8 mouse cellular contexts compared by ENCODE assay signal in genomic region chr14:57423432-57424211, GRCm38 (mm10). TPM values are rescaled to one million over a fixed set of nuclear protein-coding genes. Genes with fewer than 3 reads are reported as not detected.
DNase-seq lines count a peak whose midpoint lies in the region; ATAC-seq and TF ChIP-seq lines count a peak whose summit lies in the region.

Ift88 (plus strand) TSS chr14:57424062.

- ATAC-seq in G1E (ENCODE audit: extremely low read depth, insufficient number of reproducible peaks, low FRiP score, poor library complexity, severe bottlenecking) = peak; percentile 95
- peak; percentile 99 for ATAC-seq in forebrain, postnatal 0 days
- ATAC-seq in lung, embryonic 15.5 days (ENCODE audit: borderline replicate concordance, extremely low read depth, low FRiP score, low TSS enrichment) = peak; percentile 99

- H3K9me3 ChIP-seq in G1E (replicated peaks) = no peaks in the 10 kb centered on the region
- H3K9me3 ChIP-seq in forebrain, postnatal 0 days (ENCODE audit: low read length) = no peaks in the 10 kb centered on the region
- no peaks in the 10 kb centered on the region for H3K9me3 ChIP-seq in lung, embryonic 15.5 days

- peak; percentile 79 for DNase-seq in G1E (ENCODE audit: low spot score)
- peak; percentile 95 for DNase-seq in cerebellum, adult 2 months
- DNase-seq in forebrain, postnatal 0 days = peak; percentile 93
- DNase-seq in heart, postnatal 4 days = peak; percentile 95
- DNase-seq in layer of hippocampus, adult 8-10 months (ENCODE audit: low spot score in 2 of 2) = peak; percentile 92
- DNase-seq in ovary, adult 18-20 months (ENCODE audit: low spot score) = peak; percentile 87
- peak; percentile 74 for DNase-seq in thymus, postnatal 0 days (ENCODE audit: low spot score)

- TF ChIP-seq CTCF in G1E (IDR thresholded peaks at IDR 0.05; ENCODE audit: low read depth, low read length) = no peak
- TF ChIP-seq CTCF in cerebellum, adult 2 months (IDR thresholded peaks at IDR 0.05; ENCODE audit: borderline replicate concordance, insufficient read depth, low read depth, low read length) = no peak
- TF ChIP-seq CTCF in forebrain, postnatal 0 days (IDR thresholded peaks at IDR 0.05; ENCODE audit: low read depth) = peak; percentile 30; the same call in 1 of the 2 replicates

- H3K27me3 ChIP-seq in G1E (ENCODE audit: insufficient read depth, low read length) = no peaks in the 10 kb centered on the region
- H3K27me3 ChIP-seq in cerebellum, adult 2 months (ENCODE audit: control insufficient read depth, insufficient read depth, low read length) = no peaks in the 10 kb centered on the region
- H3K27me3 ChIP-seq in forebrain, postnatal 0 days (ENCODE audit: insufficient read depth, low read length) = no peaks in the 10 kb centered on the region
- no peaks in the 10 kb centered on the region for H3K27me3 ChIP-seq in lung, embryonic 15.5 days

- H3K4me1 ChIP-seq in G1E (ENCODE audit: insufficient read depth, low read depth, low read length) = peaks cover 13% of the 10 kb centered on the region
- H3K4me1 ChIP-seq in cerebellum, adult 2 months (ENCODE audit: control insufficient read depth, insufficient read depth, low read length) = no peaks in the 10 kb centered on the region
- H3K4me1 ChIP-seq in forebrain, postnatal 0 days (ENCODE audit: insufficient read depth) = no peaks in the 10 kb centered on the region
- peaks cover 9% of the 10 kb centered on the region; the same call in 1 of the 2 replicates for H3K4me1 ChIP-seq in lung, embryonic 15.5 days

- H3K9ac ChIP-seq in forebrain, postnatal 0 days = peak within 1 kb of the TSS; percentile 65
- H3K9ac ChIP-seq in lung, embryonic 15.5 days = peak within 1 kb of the TSS; percentile 74

- 2% methylated on average over 42 of the region's 42 CpGs for WGBS in cerebellum, adult 2 months
- 3% methylated on average over 42 of the region's 42 CpGs for WGBS in forebrain, postnatal 0 days
- WGBS in lung, embryonic 15.5 days = 3% methylated on average over 41 of the region's 42 CpGs

- peak within 1 kb of the TSS; percentile 97 for H3K4me3 ChIP-seq in G1E (ENCODE audit: low read depth, low read length)
- peak within 1 kb of the TSS; percentile 98 for H3K4me3 ChIP-seq in cerebellum, adult 2 months (replicated peaks; ENCODE audit: insufficient read depth, low read depth, low read length)
- H3K4me3 ChIP-seq in forebrain, postnatal 0 days (ENCODE audit: low read depth, low read length) = peak within 1 kb of the TSS; percentile 71
- peak within 1 kb of the TSS; percentile 88 for H3K4me3 ChIP-seq in lung, embryonic 15.5 days

- peak within 1 kb of the TSS; percentile 52 for H3K4me2 ChIP-seq in forebrain, postnatal 0 days (ENCODE audit: low read depth)
- peak within 1 kb of the TSS; percentile 72 for H3K4me2 ChIP-seq in lung, embryonic 15.5 days

- peak within 1 kb of the TSS; percentile 81 for H3K27ac ChIP-seq in cerebellum, adult 2 months (ENCODE audit: insufficient read depth, low read length)
- peak within 1 kb of the TSS; percentile 57 for H3K27ac ChIP-seq in forebrain, postnatal 0 days (ENCODE audit: low read depth, low read length)
- H3K27ac ChIP-seq in lung, embryonic 15.5 days = peak within 1 kb of the TSS; percentile 68; the same call in 1 of the 2 replicates

- H3K36me3 ChIP-seq in G1E (replicated peaks) = no peaks in the 10 kb centered on the region
- no peaks in the 10 kb centered on the region for H3K36me3 ChIP-seq in forebrain, postnatal 0 days (ENCODE audit: insufficient read depth)
- no peaks in the 10 kb centered on the region for H3K36me3 ChIP-seq in lung, embryonic 15.5 days

- peak; percentile 90 for TF ChIP-seq POLR2A in cerebellum, adult 2 months (IDR thresholded peaks at IDR 0.05; ENCODE audit: borderline replicate concordance, insufficient read depth, low read length)

RNA-seq across cellular contexts. Expression of gene Ift88, which starts in this region (rescaled TPM):
- total RNA-seq in G1E (2014; fragmentation: Nextera tagmentation) (12.9 and 16.1 TPM in 2 replicates), G1E (2017) (13.6 and 15.1 TPM in 2 replicates)
- 7.8 and 8.4 TPM in 2 replicates for polyA plus RNA-seq in G1E (2012)
- polyA plus RNA-seq in cerebellum, adult 2 months (2012; rRNA removed) = 15.2 and 15.4 TPM in 2 replicates
- 14.8 and 20.8 TPM in 2 replicates for total RNA-seq in forebrain, postnatal 0 days (2014; rRNA removed)
- 10.6 and 15.0 TPM in 2 replicates for polyA plus RNA-seq in forebrain, postnatal 0 days (2015; fragmentation: Nextera tagmentation; extraction: Ambion mirVana)
- total RNA-seq in heart, postnatal 4 days (2021) = 1 to 10 TPM; 5.4 to 8.1 TPM
- 10 to 100 TPM; 13.7 to 19.3 (median 16.0) TPM for total RNA-seq in layer of hippocampus, adult 8-10 months (2022)
- polyA plus RNA-seq in lung, embryonic 15.5 days (2015; fragmentation: Nextera tagmentation; extraction: Ambion mirVana) = 12.8 and 16.2 TPM in 2 replicates
- polyA plus RNA-seq in thymus, postnatal 0 days (2015; fragmentation: Nextera tagmentation; extraction: Ambion mirVana) = 9.9 and 11.0 TPM in 2 replicates

Comparison
In these comparisons a context has a peak if more than half of its experiments do, and no peak if none do; other contexts are left out.
1. Peak in every context shown above with its lines: DNase-seq, ATAC-seq, H3K4me3 ChIP-seq and H3K27ac ChIP-seq.